Mouse (Mus musculus) cerebellum, adult 8-10 months (tissue): Measurements from ENCODE around the gene Cand2.

ENCODE experiments used
- DNase-seq: peaks from one replicate; pipeline ENCODE4 v3.0.0; 2022

Cand2 gene

GRCm38 (mm10) chr6:115774501-115774921 is at the start of gene Cand2:
TSS of gene Cand2 (plus strand) at chr6:115774538.
- DNase-seq, result peak; percentile 29

- DNase-seq, result peak; percentile 36
These were observed 47.2 kb upstream of the Cand2 start for GRCm38 (mm10) chr6:115727108-115727507.

- DNase-seq, result no peak
These were observed 46.8 kb upstream of the Cand2 start for GRCm38 (mm10) chr6:115727570-115727969.

- DNase-seq, result no peak
These were observed 43.6 kb upstream of the Cand2 start for GRCm38 (mm10) chr6:115730560-115731342.

GRCm38 (mm10) chr6:115732341-115732928 is 41.9 kb upstream of the Cand2 start:
- DNase-seq, result no peak

- no peak for DNase-seq
These were observed 39.4 kb upstream of the Cand2 start for GRCm38 (mm10) chr6:115734909-115735308.

GRCm38 (mm10) chr6:115739056-115739455 is 35.3 kb upstream of the Cand2 start:
- no peak for DNase-seq

- no peak for DNase-seq
These were observed 30.8 kb upstream of the Cand2 start for GRCm38 (mm10) chr6:115743569-115743968.

GRCm38 (mm10) chr6:115746326-115746725 is 28.0 kb upstream of the Cand2 start:
- DNase-seq, result no peak

GRCm38 (mm10) chr6:115755536-115755935 is 18.8 kb upstream of the Cand2 start:
- DNase-seq, result no peak

GRCm38 (mm10) chr6:115758981-115759435 is 15.3 kb upstream of the Cand2 start:
- no peak for DNase-seq

GRCm38 (mm10) chr6:115759461-115759860 is 14.9 kb upstream of the Cand2 start:
- no peak for DNase-seq

- no peak for DNase-seq
These were observed 14.2 kb upstream of the Cand2 start for GRCm38 (mm10) chr6:115760137-115760536.

- DNase-seq, result no peak
These were observed 13.4 kb upstream of the Cand2 start for GRCm38 (mm10) chr6:115760982-115761381.

GRCm38 (mm10) chr6:115761995-115762756 is 12.2 kb upstream of the Cand2 start, which contains the start of gene Tmem40:
TSS of gene Tmem40 (minus strand) at chr6:115762410.
- DNase-seq, result no peak

GRCm38 (mm10) chr6:115764179-115764578 is 10.2 kb upstream of the Cand2 start:
- no peak for DNase-seq

GRCm38 (mm10) chr6:115767357-115767756 is 7.0 kb upstream of the Cand2 start:
- DNase-seq, result no peak

- DNase-seq, result no peak
These were observed 6.1 kb upstream of the Cand2 start for GRCm38 (mm10) chr6:115768207-115768606.

- no peak for DNase-seq
These were observed 4.2 kb upstream of the Cand2 start for GRCm38 (mm10) chr6:115770059-115770670.

- no peak for DNase-seq
These were observed 3.5 kb upstream of the Cand2 start for GRCm38 (mm10) chr6:115770852-115771251.

GRCm38 (mm10) chr6:115772201-115772600 is 2.1 kb upstream of the Cand2 start:
- no peak for DNase-seq

- DNase-seq, result no peak
These were observed 1.7 kb upstream of the Cand2 start for GRCm38 (mm10) chr6:115772604-115773003.

- no peak for DNase-seq
These were observed 348 bp upstream of the Cand2 start for GRCm38 (mm10) chr6:115773966-115774413.
